Mouse (Mus musculus): ENCODE data around the gene Vps8.

DNA sequence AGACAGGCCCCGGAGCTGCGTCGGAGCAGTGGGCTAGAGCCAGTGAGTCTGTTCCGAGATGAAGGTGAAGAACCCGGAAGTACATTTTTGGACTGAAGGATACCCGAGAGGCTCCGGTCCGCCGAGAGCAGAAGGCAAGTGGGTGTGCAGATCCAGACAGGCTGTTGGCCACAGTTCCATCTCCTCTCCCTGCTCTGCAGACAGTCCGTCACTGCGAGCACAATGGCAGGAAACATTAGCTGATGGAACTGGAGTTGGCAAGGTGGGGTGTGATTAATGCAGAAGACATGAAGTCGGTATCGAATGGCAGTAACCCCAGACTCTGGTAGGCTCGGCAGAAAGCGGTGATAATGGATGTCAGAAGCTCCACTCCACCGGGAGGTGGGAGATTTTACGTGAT lies 20.9 kb upstream of the Vps8 start:
- no peak for TF ChIP-seq CTCF (IDR thresholded peaks at IDR 0.05; ENCODE audit: low read depth)
- no peak for TF ChIP-seq EP300 (IDR thresholded peaks at IDR 0.05; ENCODE audit: low read depth)
